Mouse (Mus musculus): ENCODE results near the gene Sorl1. TPM values are rescaled to one million over a fixed set of nuclear protein-coding genes. Genes with fewer than 3 reads are reported as not detected.

The Sorl1 gene
- polyA plus RNA-seq, 1 experiment from 2014 or later: 4.1 TPM

DNA sequence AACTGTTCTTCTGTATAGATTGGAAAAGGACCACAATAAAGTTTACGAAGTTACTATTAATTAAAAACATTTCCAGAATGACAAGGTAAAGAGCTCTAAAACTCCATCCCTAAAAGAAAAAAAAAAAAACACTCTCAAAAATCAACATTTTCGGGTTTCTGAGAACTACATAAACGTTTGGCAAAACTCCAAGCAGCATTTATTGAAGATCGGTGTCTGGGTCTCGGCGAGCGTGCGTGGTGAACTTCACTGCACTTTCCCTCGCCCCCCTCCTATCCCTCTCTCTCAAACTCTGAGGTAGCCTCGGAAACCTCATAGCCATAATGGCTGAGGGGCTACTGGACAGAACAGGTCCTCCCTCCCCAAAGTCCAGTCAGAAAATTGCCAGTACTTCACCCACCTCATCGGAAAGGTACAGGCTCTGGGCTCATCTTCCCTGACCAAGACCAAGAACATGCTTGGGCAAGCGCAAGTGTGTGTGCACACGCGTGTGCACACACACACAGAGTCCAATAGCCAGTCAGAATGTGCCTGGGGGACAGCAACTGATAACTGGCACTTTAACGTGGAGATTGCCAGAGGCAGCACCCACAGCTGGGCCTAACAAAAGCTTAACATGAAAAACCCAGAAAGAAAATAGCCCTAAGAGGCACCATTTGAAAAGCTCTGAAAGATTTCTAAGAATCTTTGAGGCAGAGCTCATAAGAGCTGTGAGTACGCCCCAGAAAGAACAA, 46.8 kb downstream of the Sorl1 start:
- H3K4me3 ChIP-seq (ENCODE audit: low read depth, low read length): no peak overlapping the region
- WGBS: 92% methylated on average over 16 of the region's 16 CpGs
- H3K9me3 ChIP-seq (ENCODE audit: control insufficient read depth, low read length): no peaks in the 10 kb centered on the region
- no peak overlapping the region for H3K9ac ChIP-seq (ENCODE audit: low read length)
- H3K27ac ChIP-seq (replicated peaks; ENCODE audit: low read depth, low read length): no peak overlapping the region
- H3K36me3 ChIP-seq (ENCODE audit: control insufficient read depth, insufficient read depth, low read length): no peaks in the 10 kb centered on the region
- ATAC-seq (ENCODE audit: insufficient number of reproducible peaks, low FRiP score, low TSS enrichment, low read depth) (no peak), DNase-seq (ENCODE audit: low spot score) (no peak)
- H3K4me1 ChIP-seq (ENCODE audit: control insufficient read depth, insufficient read depth, low read length): no peaks in the 10 kb centered on the region
- H3K4me2 ChIP-seq (ENCODE audit: low read depth, severe bottlenecking): no peak overlapping the region
- H3K27me3 ChIP-seq (ENCODE audit: control insufficient read depth, insufficient read depth, low read length): no peaks in the 10 kb centered on the region

DNA sequence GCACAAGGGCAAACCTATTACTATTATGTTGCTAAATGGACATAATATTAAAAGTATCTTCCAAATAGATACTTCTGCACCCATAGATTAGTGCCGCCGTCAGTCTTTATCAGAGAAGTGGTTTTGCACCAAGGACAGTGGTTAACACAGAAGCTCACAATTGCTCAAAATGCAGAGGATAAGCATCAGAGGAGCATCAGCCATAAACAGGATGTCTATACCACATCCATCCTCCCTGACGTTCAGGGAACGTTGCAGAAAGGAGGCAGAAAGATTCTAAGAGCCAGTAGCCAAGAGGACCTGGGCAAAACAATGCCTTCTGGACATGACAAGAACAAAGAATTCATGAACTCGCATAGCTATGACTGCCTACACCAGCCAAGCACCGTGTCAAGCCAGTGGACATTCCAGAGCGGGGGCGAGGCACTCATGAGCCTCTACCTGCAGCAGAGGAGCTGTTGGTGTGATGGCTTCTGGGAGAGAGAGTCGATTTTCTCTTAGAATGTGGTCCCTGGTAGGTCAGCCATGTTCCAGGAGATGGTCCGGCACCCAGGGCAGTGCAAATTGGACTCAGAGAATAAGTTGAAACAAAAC, 47.7 kb downstream of the Sorl1 start:
- Histone ChIP-seq H3K9me3 (ENCODE audit: control insufficient read depth, low read length) (no peaks in the 10 kb centered on the region), H3K4me1 (ENCODE audit: control insufficient read depth, insufficient read depth, low read length) (no peaks in the 10 kb centered on the region), H3K4me3 (ENCODE audit: low read depth, low read length) (no peak overlapping the region), H3K4me2 (ENCODE audit: low read depth, severe bottlenecking) (no peak overlapping the region), H3K36me3 (ENCODE audit: control insufficient read depth, insufficient read depth, low read length) (no peaks in the 10 kb centered on the region), H3K27ac (replicated peaks; ENCODE audit: low read depth, low read length) (no peak overlapping the region), H3K9ac (ENCODE audit: low read length) (no peak overlapping the region), H3K27me3 (ENCODE audit: control insufficient read depth, insufficient read depth, low read length) (no peaks in the 10 kb centered on the region)
- WGBS: 91% methylated on average over 10 of the region's 10 CpGs
- DNase-seq (ENCODE audit: low spot score) (no peak), ATAC-seq (ENCODE audit: insufficient number of reproducible peaks, low FRiP score, low TSS enrichment, low read depth) (no peak)

DNA sequence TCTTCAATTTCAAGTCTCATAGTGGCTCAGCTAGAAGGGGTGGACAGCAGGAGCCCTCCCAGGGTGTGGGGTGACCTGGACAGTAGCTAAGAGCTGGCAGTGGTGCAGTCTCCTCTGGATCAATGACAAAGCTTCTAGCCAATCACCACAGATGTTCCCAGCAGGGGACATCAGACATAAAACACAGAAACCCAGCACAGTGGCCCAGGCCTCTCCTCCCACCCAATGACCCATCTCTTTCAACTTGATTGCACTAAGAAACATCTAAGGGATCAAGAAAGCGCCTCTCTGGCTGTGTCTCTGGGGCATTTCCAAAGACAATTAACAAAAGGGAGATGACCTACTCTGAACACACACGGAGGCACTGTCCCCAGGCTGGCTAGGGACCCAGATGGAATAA, 48.9 kb downstream of the Sorl1 start:
- Histone ChIP-seq H3K9me3 (ENCODE audit: control insufficient read depth, low read length) (no peaks in the 10 kb centered on the region), H3K27ac (replicated peaks; ENCODE audit: low read depth, low read length) (no peak overlapping the region), H3K4me3 (ENCODE audit: low read depth, low read length) (no peak overlapping the region), H3K9ac (ENCODE audit: low read length) (no peak overlapping the region), H3K36me3 (ENCODE audit: control insufficient read depth, insufficient read depth, low read length) (no peaks in the 10 kb centered on the region), H3K27me3 (ENCODE audit: control insufficient read depth, insufficient read depth, low read length) (no peaks in the 10 kb centered on the region), H3K4me1 (ENCODE audit: control insufficient read depth, insufficient read depth, low read length) (no peaks in the 10 kb centered on the region), H3K4me2 (ENCODE audit: low read depth, severe bottlenecking) (no peak overlapping the region)
- DNase-seq (ENCODE audit: low spot score) (no peak), ATAC-seq (ENCODE audit: insufficient number of reproducible peaks, low FRiP score, low TSS enrichment, low read depth) (no peak)
- WGBS: 40% methylated on average over 2 of the region's 2 CpGs

DNA sequence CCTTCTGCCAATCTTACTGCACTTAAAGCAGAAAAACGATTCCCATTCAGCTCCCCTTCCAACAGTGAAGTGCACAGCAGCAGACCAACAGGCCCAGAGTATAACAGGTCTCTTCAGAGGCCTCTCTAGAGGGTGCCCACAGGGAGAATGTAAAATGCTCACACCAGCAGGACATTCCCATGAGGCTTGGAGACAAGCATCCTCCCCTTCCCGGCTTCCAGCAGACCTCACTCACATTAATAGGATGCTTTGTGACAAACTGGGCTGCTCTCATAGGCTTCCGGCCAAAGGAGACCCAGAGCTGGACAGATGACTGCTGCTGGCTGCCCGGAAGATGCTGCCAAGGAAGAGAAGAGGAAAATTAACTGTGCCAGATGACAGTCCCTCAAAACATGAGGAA, 52.1 kb downstream of the Sorl1 start:
- Histone ChIP-seq H3K9ac (ENCODE audit: low read length) (no peak overlapping the region), H3K36me3 (ENCODE audit: control insufficient read depth, insufficient read depth, low read length) (no peaks in the 10 kb centered on the region), H3K4me3 (ENCODE audit: low read depth, low read length) (no peak overlapping the region), H3K4me1 (ENCODE audit: control insufficient read depth, insufficient read depth, low read length) (no peaks in the 10 kb centered on the region), H3K9me3 (ENCODE audit: control insufficient read depth, low read length) (no peaks in the 10 kb centered on the region), H3K27ac (replicated peaks; ENCODE audit: low read depth, low read length) (no peak overlapping the region), H3K27me3 (ENCODE audit: control insufficient read depth, insufficient read depth, low read length) (no peaks in the 10 kb centered on the region), H3K4me2 (ENCODE audit: low read depth, severe bottlenecking) (no peak overlapping the region)
- no peak for DNase-seq (ENCODE audit: low spot score)
- ATAC-seq (ENCODE audit: insufficient number of reproducible peaks, low FRiP score, low TSS enrichment, low read depth): no peak
- WGBS: 78% methylated on average over 4 of the region's 4 CpGs

DNA sequence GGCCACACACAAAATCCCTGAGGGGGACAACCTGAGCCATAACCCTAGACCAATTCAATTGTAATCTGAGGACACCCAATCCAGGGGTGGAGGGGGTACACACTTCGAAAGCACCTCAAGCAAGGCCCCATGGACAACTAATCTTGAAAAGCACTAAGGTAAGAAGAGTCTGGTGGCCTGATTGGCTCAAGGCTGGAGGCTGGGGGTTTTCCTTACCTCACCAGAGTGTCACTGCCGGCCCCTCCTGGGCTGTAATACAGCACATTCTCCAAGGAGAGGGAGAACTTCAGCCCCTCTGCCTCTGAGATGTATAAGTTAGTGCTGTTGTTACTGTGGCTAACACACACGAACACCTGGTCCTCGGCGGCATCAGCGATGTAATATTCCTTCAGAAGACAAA, 53.2 kb downstream of the Sorl1 start:
- Histone ChIP-seq H3K4me3 (ENCODE audit: low read depth, low read length) (no peak overlapping the region), H3K27ac (replicated peaks; ENCODE audit: low read depth, low read length) (no peak overlapping the region), H3K9ac (ENCODE audit: low read length) (no peak overlapping the region), H3K27me3 (ENCODE audit: control insufficient read depth, insufficient read depth, low read length) (no peaks in the 10 kb centered on the region), H3K36me3 (ENCODE audit: control insufficient read depth, insufficient read depth, low read length) (no peaks in the 10 kb centered on the region), H3K4me2 (ENCODE audit: low read depth, severe bottlenecking) (no peak overlapping the region), H3K4me1 (ENCODE audit: control insufficient read depth, insufficient read depth, low read length) (no peaks in the 10 kb centered on the region), H3K9me3 (ENCODE audit: control insufficient read depth, low read length) (no peaks in the 10 kb centered on the region)
- DNase-seq (ENCODE audit: low spot score) (no peak), ATAC-seq (ENCODE audit: insufficient number of reproducible peaks, low FRiP score, low TSS enrichment, low read depth) (no peak)
- 88% methylated on average over 6 of the region's 6 CpGs for WGBS

DNA sequence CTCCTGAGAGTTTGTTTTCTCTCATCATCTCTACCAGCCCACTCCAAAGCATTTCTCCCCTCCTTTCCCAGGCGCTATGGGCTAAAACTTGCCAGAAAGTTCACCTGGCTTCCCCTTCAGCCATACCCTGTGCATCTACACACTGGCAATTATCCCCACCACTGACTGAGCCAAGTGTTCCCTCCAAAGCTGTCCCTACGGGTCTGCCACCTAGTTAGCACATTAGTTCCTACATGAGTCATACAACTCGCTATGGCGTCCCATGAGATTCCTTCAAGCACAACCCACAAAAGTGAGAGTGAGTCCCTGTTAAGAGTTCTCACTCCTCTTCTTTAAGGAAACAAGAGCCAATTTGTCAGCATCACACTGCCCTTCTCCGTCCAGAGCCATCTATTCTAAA, 54.6 kb downstream of the Sorl1 start:
- no peak for DNase-seq (ENCODE audit: low spot score)
- 81% methylated on average over 5 of the region's 5 CpGs for WGBS
- H3K9me3 ChIP-seq (ENCODE audit: control insufficient read depth, low read length): no peaks in the 10 kb centered on the region

DNA sequence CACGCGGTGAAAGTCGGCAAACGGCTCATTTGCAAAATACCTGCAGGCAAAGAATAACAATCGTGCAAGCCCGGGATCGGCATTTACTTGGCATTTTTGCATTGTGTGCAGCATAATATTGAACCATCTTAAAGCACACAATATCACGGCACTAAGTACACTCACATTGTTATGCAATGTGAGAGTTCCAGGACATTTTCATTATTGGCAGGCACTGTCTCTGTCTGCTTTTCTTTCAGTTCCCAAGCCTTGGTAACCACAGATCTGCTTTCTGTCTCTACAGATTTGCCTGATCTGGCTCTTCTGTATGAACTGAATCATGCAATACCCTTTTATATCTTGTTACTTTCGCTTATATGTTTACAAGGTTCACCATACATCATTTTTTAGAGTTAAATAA, 56.1 kb downstream of the Sorl1 start:
- WGBS: 81% methylated on average over 9 of the region's 9 CpGs
- H3K9me3 ChIP-seq (ENCODE audit: control insufficient read depth, low read length): no peaks in the 10 kb centered on the region
- ATAC-seq (ENCODE audit: insufficient number of reproducible peaks, low FRiP score, low TSS enrichment, low read depth) (no peak), DNase-seq (ENCODE audit: low spot score) (no peak)
- no peaks in the 10 kb centered on the region for H3K4me1 ChIP-seq (ENCODE audit: control insufficient read depth, insufficient read depth, low read length)
- H3K9ac ChIP-seq (ENCODE audit: low read length): no peak overlapping the region
- H3K27me3 ChIP-seq (ENCODE audit: control insufficient read depth, insufficient read depth, low read length): no peaks in the 10 kb centered on the region
- H3K36me3 ChIP-seq (ENCODE audit: control insufficient read depth, insufficient read depth, low read length): no peaks in the 10 kb centered on the region
- H3K4me3 ChIP-seq (ENCODE audit: low read depth, low read length): no peak overlapping the region
- H3K27ac ChIP-seq (replicated peaks; ENCODE audit: low read depth, low read length): no peak overlapping the region
- no peak overlapping the region for H3K4me2 ChIP-seq (ENCODE audit: low read depth, severe bottlenecking)

More for the DNA sequence above, 54.6 kb downstream of the Sorl1 start:
- ATAC-seq (ENCODE audit: insufficient number of reproducible peaks, low FRiP score, low TSS enrichment, low read depth): no peak
- H3K27ac ChIP-seq (replicated peaks; ENCODE audit: low read depth, low read length): no peak overlapping the region
- H3K4me1 ChIP-seq (ENCODE audit: control insufficient read depth, insufficient read depth, low read length): no peaks in the 10 kb centered on the region
- H3K4me2 ChIP-seq (ENCODE audit: low read depth, severe bottlenecking): no peak overlapping the region
- no peaks in the 10 kb centered on the region for H3K36me3 ChIP-seq (ENCODE audit: control insufficient read depth, insufficient read depth, low read length)
- H3K4me3 ChIP-seq (ENCODE audit: low read depth, low read length): no peak overlapping the region
- no peak overlapping the region for H3K9ac ChIP-seq (ENCODE audit: low read length)
- no peaks in the 10 kb centered on the region for H3K27me3 ChIP-seq (ENCODE audit: control insufficient read depth, insufficient read depth, low read length)

DNA sequence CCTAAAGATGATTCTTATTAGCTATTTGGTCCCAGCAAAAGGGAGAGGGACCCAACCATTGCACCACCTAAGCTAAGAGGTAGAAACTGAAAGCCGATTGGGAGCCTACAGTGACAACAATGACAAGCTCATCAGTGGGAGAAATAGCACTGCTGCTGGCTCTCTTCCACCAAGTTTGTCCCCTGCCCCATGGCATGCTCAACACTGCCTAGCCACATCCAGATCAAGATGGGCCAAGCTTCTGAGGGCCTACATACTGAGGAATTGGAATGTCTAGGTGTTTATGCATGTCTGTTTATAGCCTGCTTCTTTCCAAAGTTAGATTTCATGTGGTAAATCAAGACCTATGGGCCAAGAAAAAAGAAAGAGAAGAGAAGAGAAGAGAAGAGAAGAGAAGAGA, 58.3 kb downstream of the Sorl1 start:
- DNase-seq (ENCODE audit: low spot score): no peak
- WGBS: 78% methylated on average over 1 of the region's 1 CpGs
- Histone ChIP-seq H3K9ac (ENCODE audit: low read length) (no peak overlapping the region), H3K4me3 (ENCODE audit: low read depth, low read length) (no peak overlapping the region), H3K9me3 (ENCODE audit: control insufficient read depth, low read length) (no peaks in the 10 kb centered on the region), H3K4me1 (ENCODE audit: control insufficient read depth, insufficient read depth, low read length) (no peaks in the 10 kb centered on the region), H3K36me3 (ENCODE audit: control insufficient read depth, insufficient read depth, low read length) (no peaks in the 10 kb centered on the region), H3K27ac (replicated peaks; ENCODE audit: low read depth, low read length) (no peak overlapping the region), H3K27me3 (ENCODE audit: control insufficient read depth, insufficient read depth, low read length) (no peaks in the 10 kb centered on the region), H3K4me2 (ENCODE audit: low read depth, severe bottlenecking) (no peak overlapping the region)
- ATAC-seq (ENCODE audit: insufficient number of reproducible peaks, low FRiP score, low TSS enrichment, low read depth): no peak

DNA sequence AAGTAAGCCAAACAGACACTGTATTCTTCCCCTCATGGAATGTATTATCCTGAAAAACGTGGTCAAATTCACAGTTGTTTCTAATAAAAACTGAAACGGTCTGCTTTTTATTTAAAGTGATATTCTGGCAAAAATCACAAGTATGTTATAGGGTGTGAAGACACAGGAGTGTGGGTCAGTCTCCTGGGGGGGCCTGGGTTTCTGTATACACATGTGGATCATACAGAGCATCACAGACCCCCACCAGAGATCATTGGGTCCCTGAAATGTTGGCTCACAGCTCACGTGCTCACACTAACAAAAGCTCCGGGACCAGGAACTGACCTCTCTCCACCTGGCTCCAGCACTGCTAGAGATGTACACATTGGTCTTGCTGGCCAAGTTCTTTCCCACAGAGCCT, 60.7 kb downstream of the Sorl1 start:
- DNase-seq (ENCODE audit: low spot score) (no peak), ATAC-seq (ENCODE audit: insufficient number of reproducible peaks, low FRiP score, low TSS enrichment, low read depth) (no peak)
- Histone ChIP-seq H3K27ac (replicated peaks; ENCODE audit: low read depth, low read length) (no peak overlapping the region), H3K27me3 (ENCODE audit: control insufficient read depth, insufficient read depth, low read length) (no peaks in the 10 kb centered on the region), H3K9ac (ENCODE audit: low read length) (no peak overlapping the region), H3K36me3 (ENCODE audit: control insufficient read depth, insufficient read depth, low read length) (no peaks in the 10 kb centered on the region), H3K4me2 (ENCODE audit: low read depth, severe bottlenecking) (no peak overlapping the region), H3K4me1 (ENCODE audit: control insufficient read depth, insufficient read depth, low read length) (no peaks in the 10 kb centered on the region), H3K4me3 (ENCODE audit: low read depth, low read length) (no peak overlapping the region), H3K9me3 (ENCODE audit: control insufficient read depth, low read length) (no peaks in the 10 kb centered on the region)
- WGBS: 68% methylated on average over 4 of the region's 4 CpGs

Data from limb, embryonic 11.5 days (tissue).